Mouse (Mus musculus) central nervous system, embryonic 18 days (tissue): ENCODE data around the gene Eaf2. TPM values are rescaled to one million over a fixed set of nuclear protein-coding genes. Genes with fewer than 3 reads are reported as not detected.

ENCODE experiments used
- polyA plus RNA-seq: library from polyadenylated mRNA; depleted of rRNA; stranded (reverse); fragments of >200 nt; gene quantifications from 2 replicates; pipeline ENCODE4 v1.2.3, GENCODE M21; 2012; rRNA removed

The Eaf2 gene
- polyA plus RNA-seq: 0.44 and 0.68 TPM in 2 replicates

DNA sequence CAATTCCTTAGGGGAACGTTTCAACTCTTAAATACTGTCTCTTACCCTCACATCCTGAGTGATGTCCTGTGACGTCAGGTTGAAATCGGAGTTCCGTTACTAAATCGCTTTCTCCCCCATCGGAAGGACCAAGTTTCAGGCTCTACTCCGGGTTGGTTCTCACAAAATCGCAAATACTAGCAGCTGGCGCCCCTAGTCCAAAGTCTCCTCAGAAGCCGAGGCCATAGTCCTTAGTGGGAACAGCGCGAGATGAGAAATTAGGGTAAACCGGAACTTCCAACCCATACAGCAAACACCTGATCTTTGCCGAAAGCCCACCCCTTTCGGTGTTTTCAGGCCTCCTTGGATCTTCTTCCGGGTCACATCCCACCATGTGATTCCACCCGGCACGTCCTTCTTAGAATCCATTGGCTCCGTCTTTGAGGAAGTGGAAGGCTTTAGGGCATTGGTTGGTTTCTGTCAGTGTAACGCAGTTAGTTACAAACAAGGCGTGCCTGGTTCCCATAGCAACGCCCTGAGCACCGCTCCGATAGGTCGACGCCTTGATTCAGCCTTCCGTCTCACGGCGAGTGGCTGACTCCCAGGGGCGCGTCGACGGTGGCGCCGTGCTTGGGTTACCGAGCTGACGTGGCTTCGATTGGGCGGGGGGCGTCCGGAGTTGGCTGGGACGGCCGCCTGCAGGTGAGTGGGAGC, at the start of gene Eaf2, which contains the start of gene Golgb1:
Gene Eaf2, minus strand, starts transcription at position 421 of the 693 bp plus-strand sequence.
Gene Golgb1, plus strand, starts transcription at position 558 of the 693 bp plus-strand sequence.

DNA sequence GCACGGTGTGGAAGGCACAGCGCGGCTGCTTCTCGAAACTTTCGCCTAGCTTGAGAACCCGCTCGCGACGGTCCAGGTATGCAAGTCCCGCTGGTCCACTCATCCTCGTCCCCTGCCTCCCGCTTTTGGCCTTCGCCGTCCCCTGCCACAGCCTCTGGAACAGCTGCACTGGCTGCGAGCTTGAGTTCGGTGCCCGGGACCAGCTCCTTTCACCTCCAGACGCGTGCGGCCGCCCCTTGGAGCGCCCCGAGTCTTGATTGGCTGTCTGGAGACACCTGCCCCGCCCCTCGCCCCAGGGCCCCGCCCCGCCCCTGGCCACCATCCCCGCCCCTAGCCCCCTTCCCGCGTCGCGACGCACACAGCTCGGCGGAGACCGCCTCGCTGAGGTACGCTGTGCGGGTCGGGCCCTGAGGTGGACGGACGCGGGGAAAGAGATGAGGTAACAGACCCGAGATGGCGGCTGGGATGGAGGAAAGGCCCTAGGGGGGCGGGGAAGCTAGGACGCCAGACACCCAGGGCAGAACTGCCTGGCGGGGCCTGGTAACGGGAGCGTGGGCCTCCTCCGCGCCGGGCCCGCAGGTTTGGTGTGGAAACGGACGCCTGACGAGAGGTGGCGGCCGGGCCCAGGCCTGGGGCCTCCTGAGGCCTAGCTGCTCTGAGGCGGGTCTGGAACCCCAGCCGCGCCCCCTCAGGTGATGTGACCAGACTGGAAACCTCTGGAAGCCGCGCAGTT, 46.6 kb downstream of the Eaf2 start, which contains the start of gene Iqcb1:
Gene Iqcb1, plus strand, starts transcription at position 332 of the 733 bp plus-strand sequence.

DNA sequence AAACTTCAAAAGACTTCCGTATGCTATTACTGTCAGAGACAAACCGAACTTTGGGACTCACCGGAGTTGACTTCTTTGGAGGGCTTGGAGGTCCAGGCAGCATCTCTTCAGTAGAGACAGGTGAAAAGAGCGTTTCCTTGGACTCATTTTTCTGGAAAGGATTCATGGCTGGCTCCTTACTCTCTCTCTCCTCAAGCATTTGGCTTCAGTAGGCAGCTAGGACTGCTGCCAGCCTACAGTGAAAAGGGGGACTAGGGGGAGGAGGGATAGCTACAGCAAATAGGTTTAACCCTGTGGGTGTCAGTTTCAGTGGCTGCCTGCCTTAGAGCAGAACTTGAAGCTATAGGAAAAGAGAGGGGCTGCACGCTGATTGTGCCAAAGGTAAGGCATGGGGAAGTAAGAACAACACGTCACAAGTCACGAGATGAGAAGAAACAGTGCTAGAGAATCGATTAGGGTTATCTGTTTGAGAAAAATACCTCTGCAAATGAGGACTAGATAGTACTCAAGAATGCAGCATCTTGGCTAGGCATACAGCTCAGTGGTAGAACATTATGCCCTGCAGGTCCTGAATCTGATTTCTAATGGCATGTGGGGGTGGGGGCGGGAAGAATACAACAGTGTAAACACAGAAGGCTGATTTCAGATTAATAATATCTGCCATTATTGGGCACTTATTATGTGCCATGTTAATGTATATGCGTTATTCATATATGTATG, 90.0 kb downstream of the Eaf2 start, which contains the start of gene Slc15a2:
Gene Slc15a2, minus strand, starts transcription at position 369 of the 720 bp plus-strand sequence.

Other genes starting within 250 kb of the Eaf2 start
- gene Cd86, start 208.9 kb downstream of the Eaf2 start, polyA plus RNA-seq: 0.94 and 1.2 TPM in 2 replicates
- 0.41 and 0.45 TPM in 2 replicates for gene Ildr1, start 181.0 kb downstream of the Eaf2 start, polyA plus RNA-seq
- gene Slc15a2, start 90.0 kb downstream of the Eaf2 start, polyA plus RNA-seq: 16.4 and 21.7 TPM in 2 replicates
- 27.6 and 29.8 TPM in 2 replicates for gene Iqcb1, start 46.6 kb downstream of the Eaf2 start, polyA plus RNA-seq
- gene Golgb1, start 137 bp upstream of the Eaf2 start, polyA plus RNA-seq: 36.1 and 38.0 TPM in 2 replicates
- gene Hcls1, start 60.0 kb upstream of the Eaf2 start, polyA plus RNA-seq: 2.1 and 2.2 TPM in 2 replicates
- gene Fbxo40, start 115.5 kb upstream of the Eaf2 start, polyA plus RNA-seq: 0.08 and 0.21 TPM in 2 replicates
- gene Polq, start 136.8 kb upstream of the Eaf2 start, polyA plus RNA-seq: 3.0 and 3.4 TPM in 2 replicates